Mouse (Mus musculus) thymus, adult 2 months (tissue): ENCODE measurements around the gene Gm20388.

ENCODE experiments used
- CTCF ChIP-seq: fragments of 200-500 bp; IDR thresholded peaks from 2 replicates; pipeline ENCODE4 v1.5.1; 2012; ENCODE audit warnings: mild to moderate bottlenecking, control low read depth, low read length, moderate library complexity, borderline replicate concordance; ENCODE audit not compliant: control insufficient read depth, poor library complexity, insufficient read depth; ENCODE audit errors: extremely low read depth
- POLR2A ChIP-seq: fragments of 200-500 bp; IDR thresholded peaks from 2 replicates; pipeline ENCODE4 v1.6.1; 2012; ENCODE audit warnings: mild to moderate bottlenecking, low read length, control low read depth, moderate library complexity; ENCODE audit not compliant: control insufficient read depth, poor library complexity, insufficient read depth; ENCODE audit errors: extremely low read depth

DNA sequence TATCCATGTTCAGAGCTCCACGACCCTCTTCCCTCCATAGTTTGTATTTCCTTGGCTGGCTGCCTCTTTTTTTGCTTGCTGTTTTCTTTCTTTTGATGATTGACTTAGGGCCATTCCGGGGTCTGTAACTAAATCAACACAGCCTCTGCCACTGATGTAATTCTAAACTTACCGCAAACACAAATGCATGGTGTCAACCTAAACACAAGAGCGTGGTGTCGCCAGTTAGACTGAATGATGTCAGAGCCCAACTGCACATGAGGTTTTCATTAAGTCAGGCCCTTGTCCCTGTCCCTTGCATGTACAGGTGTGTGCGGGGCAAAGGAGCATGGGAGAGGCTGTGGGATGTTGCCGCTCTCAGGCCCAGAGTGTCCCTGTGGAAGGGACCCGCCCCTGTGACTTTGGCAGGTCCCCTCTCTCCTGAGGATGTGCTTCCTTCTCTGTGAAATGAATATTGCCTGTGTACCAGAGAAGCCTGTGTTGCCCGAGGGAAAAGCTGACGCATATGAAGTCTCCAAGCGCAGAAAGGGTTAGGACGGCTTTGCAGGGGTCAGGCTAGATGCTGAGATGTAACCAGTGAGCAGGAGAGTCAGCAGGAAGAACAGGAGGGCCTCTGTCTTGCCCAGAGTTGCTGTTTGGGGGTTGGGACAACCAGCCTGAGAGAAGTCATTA is 3789.9 kb downstream of the Gm20388 start:
- TF ChIP-seq POLR2A, result no peak
- no peak for TF ChIP-seq CTCF
